Mouse (Mus musculus): Measurements from ENCODE around the gene Grin2a. TPM values are rescaled to one million over a fixed set of nuclear protein-coding genes. Genes with fewer than 3 reads are reported as not detected.
"Not testable (repeated sequence)": the region's sequence is repeated elsewhere in the genome, so short reads cannot be mapped to it uniquely, and the experiment has no call there.

Gene Grin2a
- polyA plus RNA-seq, 1 experiment, result 0.01 TPM

- no peak for DNase-seq (ENCODE audit: low read depth)
Measured at GRCm38 (mm10) chr16:9663508-9663907, 331.9 kb downstream of the Grin2a start.

DNA sequence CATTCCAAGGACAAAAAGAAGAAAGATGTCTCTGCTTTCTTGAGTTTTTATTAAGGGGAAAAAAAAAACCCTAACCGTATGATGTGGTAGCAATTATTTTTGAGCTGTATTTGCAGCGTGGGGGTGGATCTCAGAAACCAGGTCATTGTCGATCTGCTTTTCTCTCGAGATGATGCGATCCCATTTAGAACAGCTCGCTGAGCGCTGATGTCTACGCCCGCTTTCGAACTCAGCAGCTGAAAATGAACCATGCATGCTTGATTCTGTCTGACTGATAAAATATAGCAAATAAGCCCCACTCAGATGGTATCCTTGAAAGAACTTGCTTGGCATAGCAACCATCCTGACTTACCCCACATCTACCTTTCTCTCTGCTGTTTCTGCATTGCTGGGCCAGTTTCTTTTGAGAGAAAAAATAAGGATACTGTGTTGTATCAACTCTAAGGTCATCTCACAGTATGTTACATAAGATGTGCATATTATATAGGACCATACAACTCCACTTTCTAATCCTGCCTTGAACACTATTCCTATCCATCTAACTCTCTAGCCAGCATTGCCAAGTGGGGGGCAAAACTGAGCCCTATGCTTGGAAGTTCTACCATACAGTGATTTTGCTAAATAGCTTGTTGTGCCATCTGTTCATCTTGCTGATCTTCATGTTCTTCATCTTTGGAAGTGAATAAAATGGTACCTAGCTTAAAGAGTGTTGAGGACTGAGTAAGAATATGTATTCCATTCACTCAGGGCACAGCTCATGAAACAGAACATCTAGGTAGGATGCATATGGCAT lies 369.5 kb downstream of the Grin2a start:
- DNase-seq (ENCODE audit: low read depth), result no peak

DNA sequence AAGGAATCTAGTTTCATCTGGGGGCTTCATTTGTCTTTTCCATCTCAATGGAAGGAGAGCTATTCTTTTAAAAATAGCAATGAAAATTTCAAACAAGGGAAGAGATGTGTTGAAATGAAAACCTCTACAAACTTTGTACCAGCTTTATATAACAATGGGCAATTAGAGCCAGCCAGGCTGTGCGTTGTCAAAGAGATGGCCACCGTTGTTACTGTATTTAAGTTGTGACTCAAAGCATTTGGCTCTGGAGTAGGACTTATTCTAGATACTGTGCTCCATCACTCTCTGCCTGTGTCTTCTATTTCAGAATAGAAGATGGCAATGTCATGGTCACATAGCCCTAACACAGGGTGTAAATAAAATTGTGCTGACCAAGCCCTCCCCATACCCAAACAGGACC lies 371.0 kb downstream of the Grin2a start:
- no peak for DNase-seq (ENCODE audit: low read depth)

- no peak for DNase-seq (ENCODE audit: low read depth)
Measured at GRCm38 (mm10) chr16:9618206-9618605, 377.2 kb downstream of the Grin2a start.

DNA sequence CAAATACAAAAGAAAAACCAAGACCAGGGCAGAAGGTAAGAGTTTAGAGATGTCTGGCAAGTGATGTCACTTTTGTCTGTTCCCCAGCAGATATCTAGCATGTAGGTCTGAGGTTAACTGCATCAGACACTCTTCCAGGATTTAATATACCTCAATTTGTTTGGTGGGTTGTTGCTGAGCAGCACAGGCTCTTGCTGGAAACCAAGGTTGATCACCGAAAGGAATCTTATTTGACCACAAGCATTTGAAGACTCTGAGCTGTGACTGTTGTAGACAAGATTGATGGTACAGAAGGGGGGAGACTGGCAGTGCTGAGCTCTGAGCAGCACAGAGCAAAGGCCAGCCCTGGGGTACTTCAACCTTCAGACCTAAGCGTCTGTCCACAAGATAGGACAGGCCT lies 378.1 kb downstream of the Grin2a start:
- DNase-seq (ENCODE audit: low read depth), result no peak

- DNase-seq (ENCODE audit: low read depth), result no peak
Measured at GRCm38 (mm10) chr16:9616807-9617206, 378.6 kb downstream of the Grin2a start.

DNA sequence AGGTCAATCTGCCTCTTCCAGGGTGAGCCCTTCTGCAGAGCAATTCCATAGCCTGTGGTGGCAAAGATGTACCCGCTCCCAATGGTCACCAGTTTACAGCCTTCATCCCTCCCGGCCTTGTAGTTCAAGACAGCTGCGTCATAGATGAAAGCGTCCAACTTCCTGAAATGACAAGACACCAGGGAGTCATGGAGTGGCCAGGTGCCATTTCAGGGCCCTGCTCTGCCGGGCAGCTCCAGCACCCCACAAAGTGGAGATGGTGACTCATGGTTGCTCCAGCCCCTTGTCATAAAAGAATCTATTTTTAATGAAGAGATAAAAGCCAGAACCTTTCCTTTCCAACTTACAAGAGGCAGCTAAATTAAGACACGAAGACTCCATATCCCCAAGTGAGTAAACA lies 382.8 kb downstream of the Grin2a start:
- not testable (repeated sequence) for DNase-seq (ENCODE audit: low read depth)

DNA sequence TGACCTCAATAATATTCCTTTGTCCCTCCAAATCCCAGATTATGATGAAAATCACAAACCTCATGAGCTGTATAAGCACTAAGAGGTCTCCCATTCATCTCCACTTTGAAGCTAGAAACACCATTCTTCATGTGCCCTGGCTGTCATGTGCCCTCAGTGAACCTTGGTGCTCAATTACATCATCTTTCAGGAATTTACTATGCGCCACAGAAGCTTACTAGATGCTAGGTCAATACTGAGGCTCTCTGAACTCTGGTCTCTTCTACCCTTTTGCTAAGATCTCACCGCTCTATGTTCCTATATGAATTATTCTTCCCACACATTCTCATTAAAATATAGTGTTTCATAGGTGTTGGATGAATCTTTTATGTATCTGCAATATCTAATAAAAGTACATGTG lies 387.9 kb downstream of the Grin2a start:
- DNase-seq (ENCODE audit: low read depth), result no peak

GRCm38 (mm10) chr16:9603983-9604382 lies 391.4 kb downstream of the Grin2a start:
- no peak for DNase-seq (ENCODE audit: low read depth)

- no peak for DNase-seq (ENCODE audit: low read depth)
Measured at GRCm38 (mm10) chr16:9602579-9602978, 392.8 kb downstream of the Grin2a start.

DNA sequence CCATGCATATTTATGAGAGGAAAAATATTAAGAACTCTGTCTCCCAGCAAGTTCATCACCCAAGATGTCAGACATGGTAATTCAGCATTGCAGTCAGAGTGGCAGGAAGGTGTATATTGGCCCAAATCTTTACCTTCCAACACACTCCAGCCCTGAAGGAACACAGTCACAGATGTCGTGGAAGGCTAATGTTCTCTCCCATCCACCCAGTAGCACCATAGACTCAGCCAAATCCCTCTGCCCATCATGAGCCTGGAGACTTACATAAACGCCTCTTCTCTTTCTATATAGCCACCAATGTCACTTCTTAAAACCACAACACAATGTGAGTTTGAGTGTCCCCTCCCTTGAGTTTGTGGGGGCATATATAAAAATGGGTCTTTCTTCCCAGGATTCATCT lies 406.2 kb downstream of the Grin2a start:
- DNase-seq (ENCODE audit: low read depth), result no peak

GRCm38 (mm10) chr16:9588431-9588830 lies 406.9 kb downstream of the Grin2a start:
- no peak for DNase-seq (ENCODE audit: low read depth)

DNA sequence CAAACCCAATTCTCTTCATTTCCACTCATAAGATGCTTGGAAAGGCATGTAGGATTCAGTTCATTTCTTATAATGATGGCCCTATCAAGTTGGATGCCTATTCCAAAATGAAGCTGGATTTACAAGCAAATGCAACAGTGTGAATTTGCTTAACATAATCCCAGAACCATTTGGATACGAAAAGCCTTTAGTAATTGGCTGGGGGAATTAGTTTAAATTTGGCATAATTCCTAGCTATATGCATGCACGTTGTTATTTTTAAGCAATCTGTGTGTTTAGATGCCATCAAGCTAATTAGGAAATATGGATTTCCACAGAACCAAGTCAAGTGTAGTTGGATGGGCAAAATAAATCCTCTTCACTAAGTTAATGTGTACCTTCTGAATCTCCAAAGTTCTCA lies 411.4 kb downstream of the Grin2a start:
- DNase-seq (ENCODE audit: low read depth), result no peak

GRCm38 (mm10) chr16:9571793-9572192 lies 423.6 kb downstream of the Grin2a start:
- DNase-seq (ENCODE audit: low read depth), result no peak

- DNase-seq (ENCODE audit: low read depth), result no peak
Measured at GRCm38 (mm10) chr16:9567286-9567685, 428.1 kb downstream of the Grin2a start.

DNA sequence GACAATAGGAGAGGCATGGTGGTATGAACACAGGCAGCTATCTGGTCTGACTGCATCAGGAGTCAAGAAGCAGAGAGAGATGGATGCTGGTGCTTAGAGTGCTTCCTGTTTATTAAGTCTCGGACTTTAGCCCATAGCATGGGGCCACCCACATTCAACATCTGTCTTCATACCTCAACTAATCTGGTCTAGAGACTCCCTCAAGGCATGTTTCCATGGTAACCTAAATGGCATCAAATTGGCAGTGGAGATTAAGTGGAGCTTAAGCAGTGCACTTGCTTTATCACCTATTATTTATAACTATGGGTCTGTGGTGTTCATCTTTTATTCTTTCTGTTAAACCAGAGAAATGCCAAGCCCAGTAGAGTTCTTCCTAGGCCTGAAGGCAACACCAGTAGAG lies 433.5 kb downstream of the Grin2a start:
- no peak for DNase-seq (ENCODE audit: low read depth)

GRCm38 (mm10) chr16:9535196-9535595 lies 460.2 kb downstream of the Grin2a start:
- DNase-seq (ENCODE audit: low read depth), result no peak

DNA sequence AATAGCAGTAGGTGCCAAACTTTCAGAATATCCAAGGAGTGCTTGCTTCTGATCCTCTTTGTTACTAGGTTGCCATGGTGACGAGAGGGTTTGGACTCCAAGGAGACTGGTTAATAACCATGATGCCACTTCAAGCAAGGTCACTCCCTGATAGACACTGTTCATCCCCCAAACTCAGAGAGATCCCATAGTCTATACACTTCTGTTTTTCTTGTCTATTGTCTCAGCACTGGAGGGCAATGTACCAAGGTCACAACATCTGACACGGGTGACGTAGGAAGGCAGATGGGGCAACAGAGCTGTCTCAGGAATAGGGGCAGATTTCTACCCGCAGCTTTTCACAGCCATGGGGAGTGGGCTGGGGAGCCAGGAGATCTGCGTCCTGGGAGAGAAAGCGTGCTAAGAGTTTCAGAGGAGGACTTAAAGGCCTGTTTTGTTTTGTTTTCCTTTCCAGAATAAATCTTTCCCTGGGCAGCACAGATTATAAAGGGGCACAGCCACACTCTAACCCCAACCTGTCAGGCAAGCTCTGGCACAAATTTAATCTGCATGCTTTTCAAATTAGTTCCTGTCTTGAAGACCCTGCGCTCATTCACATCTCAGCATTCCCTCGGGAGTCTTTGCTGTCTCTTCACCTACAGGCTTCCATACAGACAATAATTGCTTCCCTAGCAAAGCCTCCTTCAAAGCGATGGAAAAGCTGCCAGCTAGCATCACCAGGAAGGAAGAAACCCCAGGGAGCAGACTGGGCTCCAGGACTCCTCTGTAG lies 461.6 kb downstream of the Grin2a start:
- DNase-seq (ENCODE audit: low read depth), result no peak

- DNase-seq (ENCODE audit: low read depth), result no peak
Measured at GRCm38 (mm10) chr16:9532843-9533532, 462.4 kb downstream of the Grin2a start.

DNA sequence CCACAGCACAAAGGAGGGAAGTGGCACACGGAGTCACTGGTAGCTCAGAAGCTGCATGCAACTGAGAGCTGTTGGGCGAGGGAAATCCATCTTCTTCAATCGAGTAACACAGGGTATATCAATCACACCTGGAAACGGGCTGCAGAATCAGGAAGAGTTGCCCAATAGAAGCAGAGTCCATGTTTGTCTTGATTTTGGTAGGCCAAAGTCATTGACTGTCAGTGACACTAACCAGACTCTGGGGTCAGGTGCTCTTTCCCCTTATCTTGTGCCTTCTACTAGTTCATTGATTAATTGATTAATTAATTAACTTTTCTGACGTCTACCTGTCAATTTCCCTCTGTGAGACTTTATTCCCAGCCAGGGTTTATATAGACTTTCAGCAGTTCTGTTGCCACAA lies 468.1 kb downstream of the Grin2a start:
- no peak for DNase-seq (ENCODE audit: low read depth)

GRCm38 (mm10) chr16:9523314-9523713 lies 472.0 kb downstream of the Grin2a start:
- DNase-seq (ENCODE audit: low read depth), result no peak
